Mouse (Mus musculus) 416B (cell line): ENCODE data around the gene Zdhhc22.

ENCODE experiments used
- DNase-seq: peaks from one replicate; pipeline ENCODE4 v3.0.0; 2011; ENCODE audit warnings: low read depth

The Zdhhc22 gene

GRCm38 (mm10) chr12:86995931-86996330 lies 5.7 kb upstream of the Zdhhc22 start:
- no peak for DNase-seq

- DNase-seq = no peak
Measured at GRCm38 (mm10) chr12:86994776-86995175, 4.5 kb upstream of the Zdhhc22 start.

DNA sequence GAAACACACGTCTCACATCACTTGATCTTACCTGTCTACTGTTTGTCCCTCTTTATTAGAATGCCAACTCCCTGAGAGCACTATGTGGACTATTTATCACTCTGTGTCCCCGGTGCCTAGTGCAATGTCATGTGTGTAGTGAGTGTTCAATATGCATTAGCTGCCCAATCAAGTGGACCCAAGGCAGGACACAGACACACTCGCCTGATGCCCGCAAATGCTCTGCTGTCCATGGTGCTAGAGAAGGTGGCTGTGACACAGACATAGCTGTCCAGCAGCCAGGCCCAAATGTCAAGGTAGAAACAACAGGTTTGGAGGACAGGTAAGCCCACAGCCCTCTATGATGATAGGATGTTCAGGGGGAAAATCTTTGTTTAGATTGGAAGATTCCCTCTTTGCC lies 3.9 kb upstream of the Zdhhc22 start:
- DNase-seq = peak; percentile 23

DNA sequence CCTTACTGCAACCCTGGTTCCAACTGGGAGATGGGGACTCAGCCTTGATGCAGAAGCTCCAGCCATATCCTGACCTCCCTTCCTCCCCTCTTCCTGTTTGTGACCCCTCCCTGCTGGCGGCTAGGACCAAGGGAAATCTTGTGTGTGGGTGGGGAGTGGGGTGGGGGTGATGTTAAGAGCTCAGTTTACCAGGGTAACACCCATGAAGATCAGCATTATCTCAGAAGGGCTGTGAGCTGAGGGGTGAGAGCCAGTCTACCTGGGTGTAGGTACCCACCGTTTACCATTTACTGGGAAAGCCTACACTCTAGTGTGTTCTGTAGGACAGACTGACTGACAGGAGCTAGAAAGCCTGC lies 503 bp upstream of the Zdhhc22 start:
- DNase-seq = no peak

DNA sequence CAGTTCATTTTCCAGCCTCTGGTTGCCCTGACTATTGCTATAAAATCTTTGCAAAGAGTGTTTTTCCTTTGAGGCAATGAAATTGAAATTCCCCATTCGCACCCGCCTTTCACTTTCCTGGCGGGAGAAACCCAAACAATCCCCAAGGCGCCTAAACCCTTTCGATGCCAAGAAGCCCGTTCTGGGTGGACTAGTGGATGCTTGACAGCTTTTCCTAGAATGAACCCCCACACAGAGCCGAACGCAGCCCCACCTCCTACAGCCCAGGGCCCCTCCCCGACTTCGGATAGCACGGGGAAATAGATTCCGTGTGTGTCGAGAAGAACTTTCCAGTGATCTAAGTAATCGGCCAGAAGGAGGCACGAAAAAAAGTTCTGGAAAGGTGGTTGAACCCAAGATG lies 852 bp downstream of the Zdhhc22 start:
- DNase-seq = no peak

- no peak for DNase-seq
Measured at GRCm38 (mm10) chr12:86988227-86988626, 2.0 kb downstream of the Zdhhc22 start.

GRCm38 (mm10) chr12:86986562-86986961 lies 3.7 kb downstream of the Zdhhc22 start:
- no peak for DNase-seq

- peak; percentile 49 for DNase-seq
Measured at GRCm38 (mm10) chr12:86984194-86984555, 6.1 kb downstream of the Zdhhc22 start.

- no peak for DNase-seq
Measured at GRCm38 (mm10) chr12:86983470-86984193, 6.6 kb downstream of the Zdhhc22 start.

GRCm38 (mm10) chr12:86981180-86981579 lies 9.1 kb downstream of the Zdhhc22 start:
- DNase-seq = no peak

- no peak for DNase-seq
Measured at GRCm38 (mm10) chr12:86977833-86978232, 12.4 kb downstream of the Zdhhc22 start.

GRCm38 (mm10) chr12:86976511-86977168 lies 13.6 kb downstream of the Zdhhc22 start:
- peak; percentile 40 for DNase-seq

GRCm38 (mm10) chr12:86975761-86976160 lies 14.5 kb downstream of the Zdhhc22 start:
- no peak for DNase-seq

DNA sequence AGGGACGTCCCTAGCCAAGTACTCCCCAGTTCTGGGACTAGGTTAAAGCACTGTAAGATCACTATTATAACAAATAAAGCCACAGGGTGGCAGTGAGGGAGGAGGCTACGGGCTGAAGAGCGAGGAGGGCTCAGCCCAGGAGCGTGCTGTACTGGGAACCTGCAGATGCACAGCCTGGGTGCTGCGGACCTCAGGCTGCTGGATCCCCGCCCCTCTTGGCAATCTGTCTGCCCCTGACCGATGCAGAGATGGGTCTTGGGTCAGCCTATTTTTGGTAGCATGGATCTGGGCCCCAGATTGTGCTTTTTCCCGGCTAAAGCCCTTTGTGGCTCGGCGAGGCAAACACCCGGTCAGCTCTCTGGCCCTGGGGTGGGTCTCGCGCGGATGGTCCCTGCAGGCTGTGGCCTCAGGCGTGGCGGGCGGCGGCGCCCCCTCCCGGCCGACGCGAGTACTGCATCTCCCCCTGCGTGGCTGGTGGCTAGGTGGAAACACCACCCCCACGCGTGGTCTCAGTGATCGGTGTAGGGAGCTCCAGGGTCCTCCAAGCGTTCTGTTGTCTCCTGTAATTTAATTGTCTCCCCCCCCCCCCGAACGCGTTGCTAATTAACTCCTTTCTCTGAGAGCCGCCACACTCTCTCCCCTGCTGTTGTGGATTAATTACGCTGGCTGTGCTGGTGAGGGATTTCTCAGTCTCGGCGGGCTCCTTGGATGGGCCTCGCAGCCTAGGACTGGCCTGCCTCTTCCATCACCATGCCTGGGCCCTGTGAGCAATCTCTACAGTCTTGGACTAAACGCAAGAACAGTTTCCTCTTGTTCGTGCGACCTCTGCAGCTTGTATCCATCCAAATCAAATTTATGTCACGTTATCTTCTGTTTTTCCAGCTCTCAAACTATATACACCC lies 15.6 kb downstream of the Zdhhc22 start:
- peak; percentile 16 for DNase-seq

DNA sequence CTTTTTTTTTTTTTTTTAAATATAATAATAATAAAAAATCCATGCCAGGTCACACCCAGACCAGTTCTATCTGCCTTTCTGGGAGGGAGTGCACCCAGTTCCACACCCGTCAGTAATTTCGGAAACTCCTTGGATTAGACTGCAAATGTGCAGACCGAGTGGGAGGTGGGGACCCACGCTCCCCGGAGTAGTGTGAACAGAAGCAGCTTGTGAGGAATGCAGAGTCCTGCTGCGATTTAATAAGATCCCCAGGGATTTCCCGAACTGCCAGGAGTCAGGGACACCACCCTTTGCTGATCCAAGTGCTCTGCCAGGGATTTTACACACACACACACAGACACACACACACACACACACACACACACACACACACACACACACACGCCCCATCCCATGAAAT lies 16.5 kb downstream of the Zdhhc22 start:
- no peak for DNase-seq

DNA sequence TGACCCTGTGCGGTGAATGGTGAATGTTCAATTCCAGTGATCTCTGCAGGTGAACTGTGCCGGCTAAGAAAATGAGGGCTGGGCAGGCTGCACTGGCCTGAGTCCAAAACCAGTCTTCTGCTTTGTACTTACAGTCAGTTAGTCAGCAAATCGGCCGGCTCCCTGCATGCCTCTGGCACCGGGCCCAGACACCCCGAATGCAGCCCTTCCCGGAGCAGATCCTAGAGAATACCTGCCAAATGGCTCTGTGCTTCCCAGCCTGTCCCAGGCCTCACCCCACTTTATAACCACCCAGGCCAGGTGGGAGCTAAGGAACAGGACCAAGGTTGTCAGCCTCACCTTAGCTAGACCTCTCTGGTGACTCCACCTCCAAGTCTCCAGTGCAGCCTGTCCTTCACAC lies 17.0 kb downstream of the Zdhhc22 start:
- peak; percentile 46 for DNase-seq

GRCm38 (mm10) chr12:86971089-86971488 lies 19.1 kb downstream of the Zdhhc22 start:
- peak; percentile 55 for DNase-seq

GRCm38 (mm10) chr12:86969220-86969601 lies 21.0 kb downstream of the Zdhhc22 start:
- no peak for DNase-seq

DNA sequence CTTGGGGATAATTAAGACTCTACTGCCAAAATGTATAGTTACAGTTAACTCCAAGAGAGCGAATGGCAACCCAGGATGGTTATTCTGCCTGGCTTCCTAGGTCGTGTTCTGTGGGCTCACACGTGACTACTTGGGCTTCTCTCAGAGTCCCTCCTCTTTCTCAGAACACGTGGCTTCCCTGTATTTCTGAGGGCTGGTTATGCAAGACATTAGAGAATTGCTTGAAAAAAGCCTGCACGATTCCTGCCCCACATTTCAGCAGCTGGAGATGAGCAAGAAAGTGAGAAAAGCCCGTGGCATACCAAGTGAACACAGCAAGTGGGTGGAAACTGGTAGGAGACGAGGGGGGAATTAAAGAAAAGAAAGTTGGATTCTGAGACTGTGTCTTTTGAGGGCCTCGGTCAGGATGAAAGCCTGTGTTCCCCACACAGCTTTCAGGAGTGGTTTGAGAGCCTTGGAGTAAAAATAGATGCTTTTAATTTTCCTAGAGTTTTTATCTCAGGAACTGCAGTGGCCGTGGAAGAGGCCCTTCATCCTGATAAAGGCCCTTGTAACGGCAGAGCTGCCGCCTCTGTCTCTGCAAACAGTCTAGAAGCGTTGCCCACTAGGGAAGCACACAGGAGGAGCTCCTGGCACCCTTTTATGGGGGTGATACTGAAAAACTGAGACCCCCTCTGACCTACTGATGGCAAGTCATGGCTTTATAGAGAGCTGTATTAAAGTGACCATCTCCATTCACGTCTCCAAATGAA lies 21.6 kb downstream of the Zdhhc22 start:
- no peak for DNase-seq

- DNase-seq = no peak
Measured at GRCm38 (mm10) chr12:86965237-86965799, 24.9 kb downstream of the Zdhhc22 start.

DNA sequence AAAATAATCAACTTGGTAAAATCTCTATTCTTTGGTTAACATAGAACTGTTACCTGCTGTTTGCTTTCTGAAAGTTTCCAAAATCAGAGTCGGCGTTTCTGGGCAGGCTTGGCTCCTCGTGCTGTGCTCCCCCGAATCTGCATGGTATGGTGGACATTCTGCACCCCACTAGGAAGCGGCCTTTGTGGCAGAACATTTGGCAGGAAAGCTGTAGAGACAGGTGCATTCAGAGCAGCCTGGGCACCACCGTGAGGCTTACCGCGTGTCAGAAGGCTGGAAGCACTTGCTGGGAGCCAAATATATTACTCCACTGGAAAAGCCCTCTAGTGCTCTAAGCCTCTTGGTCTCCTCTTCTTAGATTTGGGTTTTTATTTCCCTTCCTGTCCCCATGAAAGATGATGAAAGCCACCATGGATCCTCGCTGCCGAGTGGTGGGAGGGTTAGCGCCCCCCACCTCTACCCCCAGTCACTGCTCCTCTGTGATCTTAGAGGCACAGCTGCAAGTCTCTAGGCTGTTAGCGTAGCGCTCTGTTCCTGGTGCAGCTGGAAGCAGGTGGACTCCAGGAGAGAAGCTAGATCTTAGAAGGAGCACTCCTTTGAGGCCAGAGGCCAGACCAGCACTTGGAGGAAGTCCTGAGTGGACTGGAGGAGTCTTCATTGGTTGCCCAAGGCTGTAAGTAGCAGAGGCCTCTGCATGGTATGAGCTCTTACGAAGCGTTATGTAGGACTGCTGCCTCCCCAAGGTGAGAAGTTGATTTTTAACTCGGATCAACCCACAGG lies 25.8 kb downstream of the Zdhhc22 start:
- no peak for DNase-seq
